Mouse (Mus musculus): ENCODE results near the gene Ssc4d. TPM values are rescaled to one million over a fixed set of nuclear protein-coding genes. Genes with fewer than 3 reads are reported as not detected.

The Ssc4d gene
- total RNA-seq (2021) = 1 to 10 TPM; 1.9 to 2.3 TPM
- long read RNA-seq, experiment 1, partial matches to known transcripts = 1 of 2 reads
- long read RNA-seq, experiment 1, other reads (novel, unspliced or antisense) = 0 of 2 reads
- long read RNA-seq, experiment 2, partial matches to known transcripts = 0 of 2 reads
- long read RNA-seq, experiment 2, other reads (novel, unspliced or antisense) = 1 of 2 reads

GRCm38 (mm10) chr5:135974365-135974764, at the start of gene Ssc4d:
TSS of gene Ssc4d (minus strand) at chr5:135974531.
- DNase-seq = no peak

GRCm38 (mm10) chr5:136019907-136020306, 45.6 kb upstream of the Ssc4d start:
- peak; percentile 46 for DNase-seq

GRCm38 (mm10) chr5:136018726-136019125, 44.4 kb upstream of the Ssc4d start:
- DNase-seq = peak; percentile 53

- DNase-seq = no peak
These were observed 42.9 kb upstream of the Ssc4d start for GRCm38 (mm10) chr5:136017262-136017661.

GRCm38 (mm10) chr5:136016014-136016876, 41.9 kb upstream of the Ssc4d start:
- peak; percentile 86 for DNase-seq

- peak; percentile 54 for DNase-seq
These were observed 41.3 kb upstream of the Ssc4d start for GRCm38 (mm10) chr5:136015586-136015985.

GRCm38 (mm10) chr5:136014877-136015276, 40.5 kb upstream of the Ssc4d start:
- peak; percentile 67 for DNase-seq

- peak; percentile 32 for DNase-seq
These were observed 33.4 kb upstream of the Ssc4d start for GRCm38 (mm10) chr5:136007745-136008144.

GRCm38 (mm10) chr5:136004537-136004936, 30.2 kb upstream of the Ssc4d start:
- DNase-seq = no peak

GRCm38 (mm10) chr5:136002751-136003151, 28.4 kb upstream of the Ssc4d start:
- no peak for DNase-seq

- no peak for DNase-seq
These were observed 28.0 kb upstream of the Ssc4d start for GRCm38 (mm10) chr5:136002325-136002724.

- no peak for DNase-seq
These were observed 26.9 kb upstream of the Ssc4d start for GRCm38 (mm10) chr5:136001222-136001621.

GRCm38 (mm10) chr5:135996162-135996561, 21.8 kb upstream of the Ssc4d start:
- DNase-seq = no peak

GRCm38 (mm10) chr5:135994725-135995687, 20.7 kb upstream of the Ssc4d start, which contains the start of gene Dtx2:
TSS of gene Dtx2 (plus strand) at chr5:135994800.
- peak; percentile 94 for DNase-seq

GRCm38 (mm10) chr5:135994335-135994724, 20.0 kb upstream of the Ssc4d start:
- no peak for DNase-seq

- no peak for DNase-seq
These were observed 19.1 kb upstream of the Ssc4d start for GRCm38 (mm10) chr5:135993381-135993965.

- no peak for DNase-seq
These were observed 16.3 kb upstream of the Ssc4d start for GRCm38 (mm10) chr5:135990601-135991000.

GRCm38 (mm10) chr5:135987248-135987647, 12.9 kb upstream of the Ssc4d start:
- DNase-seq = peak; percentile 34

GRCm38 (mm10) chr5:135984546-135985044, 10.3 kb upstream of the Ssc4d start:
- DNase-seq = no peak

GRCm38 (mm10) chr5:135982398-135982797, 8.1 kb upstream of the Ssc4d start:
- DNase-seq = peak; percentile 78

GRCm38 (mm10) chr5:135979904-135980303, 5.6 kb upstream of the Ssc4d start, which contains the start of gene Zp3:
TSS of gene Zp3 (plus strand) at chr5:135980099.
- no peak for DNase-seq

- DNase-seq = no peak
These were observed 5.0 kb upstream of the Ssc4d start for GRCm38 (mm10) chr5:135979381-135979780.

Measured in adrenal gland, postnatal 10 days (tissue).